Mouse (Mus musculus): ENCODE measurements around the gene Slc26a11.
"Not testable (repeated sequence)": the region's sequence is repeated elsewhere in the genome, so short reads cannot be mapped to it uniquely, and the experiment has no call there.

The Slc26a11 gene

GRCm38 (mm10) chr11:119362769-119363533, 7.6 kb downstream of the Slc26a11 start:
- no peak for DNase-seq (ENCODE audit: low spot score in 2 of 2)

DNA sequence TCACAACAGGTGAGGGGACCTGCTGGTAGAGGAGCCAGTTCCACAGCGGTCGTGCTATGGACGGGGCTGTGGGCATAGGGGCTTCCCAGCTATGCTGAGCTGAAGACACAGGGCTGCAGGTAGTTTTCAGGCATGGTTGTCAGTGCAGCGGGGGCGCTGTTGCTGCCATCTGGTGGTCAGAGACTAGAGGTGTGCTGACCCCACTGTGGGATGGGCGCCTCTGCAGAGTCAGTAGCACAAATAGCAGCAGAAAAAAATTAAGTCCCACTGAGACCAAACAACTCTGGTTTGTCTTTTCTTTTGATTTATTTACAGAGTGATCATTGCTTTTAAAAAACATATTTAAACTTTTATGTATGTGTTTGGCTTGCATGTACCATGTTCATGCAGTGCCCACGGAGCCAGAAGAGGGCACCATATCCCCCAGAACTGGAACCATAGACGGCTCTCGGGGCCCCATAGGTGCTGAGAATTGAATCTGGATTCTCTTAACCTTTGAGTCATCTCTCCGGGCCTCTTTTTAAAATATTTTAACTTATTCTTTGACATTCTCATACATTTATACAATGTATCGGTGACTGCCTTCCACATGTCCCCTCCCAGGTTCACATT, 8.3 kb downstream of the Slc26a11 start:
- peak; percentile 64 to 66 for DNase-seq (ENCODE audit: low spot score in 2 of 2)

- DNase-seq (ENCODE audit: low spot score in 2 of 2) = no peak
These were observed 20.1 kb downstream of the Slc26a11 start for GRCm38 (mm10) chr11:119375425-119375824.

DNA sequence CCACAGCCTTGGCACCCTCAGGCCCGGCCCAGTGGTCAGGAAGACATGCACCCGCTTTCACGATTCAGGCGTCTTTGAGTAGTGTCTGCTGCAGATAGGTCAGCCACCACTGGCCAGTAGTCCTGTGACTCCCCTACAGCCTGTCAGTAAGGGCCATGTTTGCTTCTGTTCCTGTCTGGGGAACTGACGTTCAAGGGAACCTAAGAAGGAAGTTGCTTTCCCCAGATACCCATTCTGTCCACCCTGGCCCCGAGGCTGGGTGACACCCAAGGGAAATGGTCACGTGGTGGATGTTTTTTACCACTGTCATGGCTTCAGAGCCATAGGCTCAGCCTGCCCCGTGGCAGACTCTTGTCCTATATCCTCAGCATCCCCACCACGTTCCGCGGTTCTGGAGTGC, 22.0 kb downstream of the Slc26a11 start:
- DNase-seq (ENCODE audit: low spot score in 2 of 2) = no peak

DNA sequence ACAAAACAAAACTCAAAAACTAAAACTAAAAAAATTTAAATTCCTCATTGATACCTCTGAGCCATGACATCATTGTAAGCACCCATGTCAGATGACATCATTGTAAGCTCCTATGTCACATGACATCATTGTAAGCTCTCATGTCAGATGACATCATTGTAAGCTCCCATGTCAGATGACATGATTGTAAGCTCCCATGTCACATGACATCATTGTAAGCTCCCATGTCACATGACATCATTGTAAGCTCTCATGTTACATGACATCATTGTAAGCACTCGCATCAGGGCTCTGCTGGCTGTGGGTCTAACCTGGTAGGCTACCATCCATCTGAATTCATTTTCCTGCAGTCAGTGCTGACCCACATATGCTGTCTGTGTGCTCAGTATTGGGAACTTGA, 23.2 kb downstream of the Slc26a11 start:
- no peak for DNase-seq (ENCODE audit: low spot score in 2 of 2)

- DNase-seq (ENCODE audit: low spot score in 2 of 2) = no peak
These were observed 26.4 kb downstream of the Slc26a11 start for GRCm38 (mm10) chr11:119381631-119382337.

DNA sequence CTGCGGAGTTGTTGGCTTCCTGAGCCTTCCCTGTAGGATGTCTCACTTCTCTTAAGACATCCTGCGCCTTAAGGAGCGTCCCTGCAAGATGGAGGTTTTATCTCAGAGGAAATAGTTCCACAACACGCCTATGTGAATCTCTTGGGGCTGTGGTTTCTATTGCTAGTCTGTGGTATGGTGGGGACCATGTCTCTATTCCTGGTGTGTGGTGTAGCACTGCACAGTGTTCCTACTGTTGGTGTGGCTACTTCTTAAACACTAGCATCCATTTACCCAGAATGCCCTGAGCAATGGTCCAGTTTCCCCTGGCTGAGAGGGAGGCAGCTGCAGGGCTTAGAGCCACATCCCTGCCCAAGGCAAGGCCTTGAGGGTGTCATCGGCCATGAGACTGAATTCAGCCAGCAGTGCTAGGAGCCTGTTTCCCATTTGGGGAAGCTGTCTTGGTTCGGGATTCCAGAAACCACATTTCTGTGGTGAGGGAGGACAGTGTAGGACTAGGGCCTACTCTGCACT, 27.0 kb downstream of the Slc26a11 start:
- DNase-seq (ENCODE audit: low spot score in 2 of 2) = no peak

GRCm38 (mm10) chr11:119384904-119385303, 29.5 kb downstream of the Slc26a11 start:
- DNase-seq (ENCODE audit: low spot score in 2 of 2) = no peak

GRCm38 (mm10) chr11:119386306-119386705, 30.9 kb downstream of the Slc26a11 start:
- DNase-seq (ENCODE audit: low spot score in 2 of 2) = no peak

DNA sequence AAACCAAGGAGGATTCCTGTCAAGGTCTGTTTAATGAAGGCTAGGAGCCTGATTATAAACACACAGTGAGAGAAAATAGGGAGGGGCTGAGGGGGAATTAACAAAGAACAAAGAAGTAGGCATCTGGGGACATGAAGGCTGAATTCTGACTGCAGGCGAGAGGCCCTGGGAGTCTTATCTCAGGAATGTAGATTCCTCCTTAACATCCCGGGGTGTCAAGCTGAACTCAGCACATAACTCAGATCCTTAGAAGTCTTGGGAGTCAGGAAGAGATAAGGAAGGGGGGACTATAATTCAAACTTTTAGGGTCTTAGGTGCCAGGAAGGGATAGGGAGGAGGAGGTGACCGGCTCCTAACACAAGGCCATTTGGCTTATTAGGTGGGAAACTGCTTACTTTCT, 31.9 kb downstream of the Slc26a11 start:
- not testable (repeated sequence) for DNase-seq (ENCODE audit: low spot score in 2 of 2)

DNA sequence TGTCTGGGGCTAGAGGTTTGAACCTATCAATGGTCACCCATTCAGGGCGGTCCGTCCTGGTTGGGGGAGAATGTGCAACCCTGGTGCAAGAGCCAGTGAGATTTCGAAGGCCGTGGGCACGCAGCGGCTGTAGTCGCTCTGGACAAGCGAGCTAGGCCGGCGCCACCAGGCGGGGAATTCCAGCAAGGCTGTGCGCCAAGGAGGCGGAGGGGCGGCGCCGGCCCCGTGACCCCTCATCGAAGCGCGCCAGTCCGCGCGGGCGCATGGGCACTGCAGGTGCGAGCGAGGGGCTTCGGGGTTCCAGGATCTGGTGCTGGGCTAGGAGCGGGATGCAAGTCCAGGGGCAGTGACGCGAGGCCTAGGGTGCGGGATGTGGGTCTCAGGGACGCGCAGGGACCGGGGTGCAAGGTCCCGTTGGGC, 34.5 kb downstream of the Slc26a11 start:
- DNase-seq (ENCODE audit: low spot score in 2 of 2) = peak; percentile 29 to 53

DNA sequence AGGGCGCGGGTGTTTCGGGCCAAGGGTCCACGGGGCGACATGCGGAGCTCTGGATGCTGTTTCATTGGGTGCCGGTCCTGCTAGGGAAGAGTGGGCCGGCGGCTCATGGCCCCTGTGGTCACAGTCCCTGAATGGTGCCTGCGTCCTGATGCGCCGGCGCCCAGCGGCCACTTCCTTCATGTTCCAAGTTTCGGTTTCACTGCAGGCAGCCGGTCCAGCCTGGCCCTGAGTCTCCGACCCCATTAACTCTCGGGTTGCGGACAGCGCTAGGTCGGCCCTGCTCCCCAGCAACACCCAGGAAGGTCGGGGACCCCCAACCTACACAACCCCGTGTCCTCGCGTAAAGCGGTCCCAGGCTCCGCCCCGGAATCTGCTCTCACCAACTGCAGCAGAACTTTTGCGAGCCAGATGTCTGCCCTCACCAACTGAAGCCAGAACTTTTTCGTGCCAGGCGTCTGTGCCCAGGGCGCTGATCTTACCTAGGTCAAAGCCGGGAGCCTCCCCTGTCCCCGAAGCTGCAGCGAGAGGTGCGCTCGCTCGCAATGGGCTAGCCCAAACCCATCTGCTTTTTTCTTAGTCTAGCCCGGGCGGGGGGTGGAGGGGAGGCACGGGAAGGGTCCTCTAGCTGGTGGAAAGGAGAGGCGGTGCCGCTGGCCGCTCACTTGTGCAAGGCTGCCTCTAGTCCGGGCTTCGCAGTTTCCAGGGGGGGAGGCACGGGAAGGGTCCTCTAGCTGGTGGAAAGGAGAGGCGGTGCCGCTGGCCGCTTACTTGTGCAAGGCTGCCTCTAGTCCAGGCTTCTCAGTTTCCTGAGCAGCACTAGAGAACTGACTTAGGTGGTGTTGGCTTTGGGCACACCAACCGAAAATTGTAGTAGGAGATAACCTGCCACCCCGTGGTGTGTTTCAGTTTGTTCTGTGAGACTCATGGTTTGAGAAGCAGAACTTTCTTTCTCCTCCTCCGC, 35.2 kb downstream of the Slc26a11 start:
- DNase-seq (ENCODE audit: low spot score in 2 of 2) = peak; percentile 37 to 54

DNA sequence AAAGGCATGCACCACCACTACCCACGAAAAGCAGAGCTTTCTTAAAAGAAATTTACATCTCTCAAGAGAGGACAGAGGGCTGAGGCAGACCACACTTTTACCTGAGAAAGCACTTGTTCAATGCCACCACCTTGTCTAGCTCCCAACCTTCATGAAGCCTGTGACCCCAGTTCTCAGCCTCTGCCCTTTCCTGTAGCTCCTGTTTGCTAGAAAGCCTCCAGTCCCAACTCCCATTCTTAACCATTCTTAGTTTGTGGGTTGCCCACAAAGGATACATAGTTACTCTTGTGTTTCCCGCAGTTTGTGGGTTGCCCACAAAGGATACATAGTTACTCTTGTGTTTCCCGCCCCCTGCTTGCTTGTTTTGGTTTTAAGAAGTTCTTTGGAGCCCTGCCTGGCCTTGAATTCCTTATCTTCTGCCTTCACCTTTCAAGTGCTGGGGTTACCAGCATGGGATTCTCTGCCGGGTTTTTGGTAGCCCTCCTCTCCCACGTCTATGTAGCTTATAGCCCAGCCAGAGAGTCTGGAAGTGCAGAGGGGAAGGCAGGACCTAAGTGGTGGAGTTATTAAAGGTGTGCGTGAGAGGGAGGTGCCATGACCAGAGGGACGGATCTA, 36.1 kb downstream of the Slc26a11 start:
- no peak for DNase-seq (ENCODE audit: low spot score in 2 of 2)

- no peak for DNase-seq (ENCODE audit: low spot score in 2 of 2)
These were observed 36.8 kb downstream of the Slc26a11 start for GRCm38 (mm10) chr11:119392001-119392614.

DNA sequence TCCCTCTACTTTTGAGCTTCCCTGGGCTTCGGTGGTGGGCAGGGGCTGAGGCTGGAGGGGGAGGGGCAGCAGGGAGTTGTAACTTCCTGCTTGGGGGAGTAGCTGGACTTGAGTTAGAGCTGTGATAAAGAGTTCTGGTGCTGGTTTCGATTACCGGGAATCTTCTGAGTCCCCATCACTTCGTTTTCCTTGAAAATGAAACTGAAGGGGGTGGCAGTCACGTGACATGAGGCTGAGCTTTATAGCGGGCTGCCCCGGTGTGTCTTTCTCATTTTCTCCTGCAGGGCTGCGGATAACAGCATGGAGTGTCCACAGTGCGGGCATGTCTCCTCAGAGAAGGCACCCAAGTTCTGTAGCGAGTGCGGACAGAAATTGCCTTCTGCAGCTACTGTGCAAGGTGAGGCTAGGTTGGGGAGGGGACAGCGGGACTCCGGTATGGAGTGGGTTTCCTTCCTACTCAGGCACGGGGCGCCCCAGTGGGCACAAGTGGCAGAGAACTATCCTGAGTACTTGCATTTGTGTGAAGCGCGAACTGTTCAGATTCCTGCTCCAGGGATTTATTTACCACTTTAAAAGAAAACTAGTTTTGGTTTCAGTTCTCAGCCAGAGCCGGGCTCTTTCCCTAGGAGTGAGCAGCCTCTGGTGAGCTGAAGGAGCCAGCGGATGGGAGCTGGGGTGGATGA, 37.6 kb downstream of the Slc26a11 start, which contains the start of gene Rnf213:
Rnf213 (plus strand) TSS at position 301 of the 683 bp plus-strand sequence.
- DNase-seq (ENCODE audit: low spot score in 2 of 2) = peak; percentile 23 to 48

DNA sequence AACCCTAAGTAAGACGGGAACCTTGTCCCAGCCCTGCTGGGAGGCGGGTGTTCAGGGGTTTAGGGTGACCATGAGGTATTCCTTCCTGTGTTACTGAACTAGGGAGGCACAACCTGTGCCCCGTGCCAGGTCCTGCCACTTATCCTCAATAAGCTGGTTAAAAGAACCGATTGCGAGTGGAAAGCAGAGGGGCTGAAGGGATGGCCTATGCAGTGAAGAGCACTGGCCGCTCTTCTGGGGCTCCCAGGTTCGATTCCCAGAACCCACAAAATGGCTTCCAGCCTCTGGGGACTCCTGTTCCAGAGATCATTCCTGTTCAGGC, 38.1 kb downstream of the Slc26a11 start:
- no peak for DNase-seq (ENCODE audit: low spot score in 2 of 2)

DNA sequence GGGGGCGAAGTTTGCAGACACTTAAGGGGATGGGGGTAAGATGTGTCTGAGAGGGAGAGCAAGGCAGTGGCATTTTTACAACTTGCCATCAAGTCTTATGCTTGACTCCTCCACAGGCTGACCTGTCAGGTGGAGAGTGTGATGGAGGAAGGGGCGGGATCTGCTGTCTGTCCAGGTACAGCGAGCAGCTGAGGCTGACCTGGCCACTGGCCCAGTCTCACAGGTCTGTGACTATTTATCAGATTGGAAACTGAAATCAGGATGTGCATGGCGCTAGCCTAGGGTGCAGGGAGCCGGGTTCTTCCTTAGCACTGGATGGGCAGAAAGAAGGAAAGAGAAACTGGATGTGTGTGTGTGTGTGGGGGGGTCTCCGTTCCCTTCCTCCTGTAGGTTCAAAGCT, 38.9 kb downstream of the Slc26a11 start:
- no peak for DNase-seq (ENCODE audit: low spot score in 2 of 2)

DNA sequence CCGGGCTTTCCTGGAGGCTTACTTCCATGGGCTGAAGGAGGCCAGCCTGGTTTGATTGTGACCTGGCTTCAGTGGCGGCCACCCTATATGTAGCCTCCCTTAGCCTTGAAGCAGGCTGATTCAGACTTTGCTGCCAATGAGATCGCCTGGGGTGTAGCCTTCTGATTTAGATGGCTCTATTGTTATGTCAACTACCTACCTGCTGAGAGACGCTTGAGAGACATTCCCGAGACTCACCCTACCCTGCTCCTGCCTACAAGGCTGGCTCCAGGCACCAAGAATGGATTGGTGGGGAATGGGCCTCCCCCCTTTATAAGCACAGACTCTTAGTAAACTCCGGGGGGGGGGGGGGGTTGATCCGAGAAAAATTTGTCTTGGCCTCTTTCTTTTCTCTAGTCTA, 40.0 kb downstream of the Slc26a11 start:
- DNase-seq (ENCODE audit: low spot score in 2 of 2) = no peak

GRCm38 (mm10) chr11:119395931-119396330, 40.6 kb downstream of the Slc26a11 start:
- DNase-seq (ENCODE audit: low spot score in 2 of 2) = no peak

- no peak for DNase-seq (ENCODE audit: low spot score in 2 of 2)
These were observed 41.1 kb downstream of the Slc26a11 start for GRCm38 (mm10) chr11:119396461-119396860.
